Mouse (Mus musculus) midbrain, embryonic 12.5 days (tissue): ENCODE results near the gene Plekhm3. TPM values are rescaled to one million over a fixed set of nuclear protein-coding genes. Genes with fewer than 3 reads are reported as not detected.

ENCODE experiments used
- ATAC-seq: fragments of 200-750 bp; cut with Nextera tagmentation; 2 replicates; pipeline ENCODE4 v1.8.0; 2017; ENCODE audit warnings: low read depth, moderate TSS enrichment, moderate library complexity; ENCODE audit not compliant: low FRiP score
- H3K27ac ChIP-seq: fragments of 300-500 bp; sonication (generic); replicated peaks from 2 replicates; pipeline ENCODE4 v1.5.1; 2016; ENCODE audit warnings: mild to moderate bottlenecking
- H3K27me3 ChIP-seq: fragments of 300-500 bp; sonication (generic); 2 replicates; pipeline ENCODE4 v1.6.1; 2016; ENCODE audit warnings: mild to moderate bottlenecking
- H3K36me3 ChIP-seq: fragments of 300-500 bp; sonication (generic); 2 replicates; pipeline ENCODE4 v1.6.1; 2016
- H3K4me1 ChIP-seq: fragments of 300-500 bp; sonication (generic); 2 replicates; pipeline ENCODE4 v1.6.1; 2016
- H3K4me2 ChIP-seq: fragments of 300-500 bp; sonication (generic); replicated peaks from 2 replicates; pipeline ENCODE4 v1.6.1; 2016; ENCODE audit warnings: mild to moderate bottlenecking, moderate library complexity
- H3K4me3 ChIP-seq: fragments of 300-500 bp; sonication (generic); 2 replicates; pipeline ENCODE4 v1.5.1; 2016; ENCODE audit warnings: mild to moderate bottlenecking
- H3K9ac ChIP-seq: fragments of 300-500 bp; sonication (generic); replicated peaks from 2 replicates; pipeline ENCODE4 v1.6.1; 2016; ENCODE audit warnings: mild to moderate bottlenecking, moderate library complexity
- H3K9me3 ChIP-seq: fragments of 300-500 bp; sonication (generic); 2 replicates; pipeline ENCODE4 v1.6.1; 2016; ENCODE audit warnings: mild to moderate bottlenecking
- WGBS: fragments of 180-500 bp; shearing (Covaris S2); methylation state at CpG from one replicate; pipeline ENCODE4 v1.1.7; 2016; 5-methylcytosine and 5-hydroxymethylcytosine counted together
- polyA plus RNA-seq: library from polyadenylated mRNA; unstranded; fragments of >200 nt; fragmentation: Nextera tagmentation; extraction: Ambion mirVana; gene quantifications from 2 replicates; pipeline ENCODE4 v1.2.1, GENCODE M21; 2016

Plekhm3 gene
- polyA plus RNA-seq, 1 experiment from 2014 or later, result 13.1 TPM

- Histone ChIP-seq H3K9me3 (no peaks in the 10 kb centered on the region), H3K9ac (no peak overlapping the region), H3K4me2 (no peak overlapping the region), H3K4me3 (no peak overlapping the region), H3K36me3 (no peaks in the 10 kb centered on the region; the same call in 1 of the 2 replicates), H3K4me1 (peaks cover 7% of the 10 kb centered on the region; the same call in 1 of the 2 replicates), H3K27me3 (no peaks in the 10 kb centered on the region), H3K27ac (no peak overlapping the region)
- no peak for ATAC-seq
- WGBS, result 90% methylated on average over 15 of the region's 15 CpGs
Observed at GRCm38 (mm10) chr1:64927437-64928274, 29.0 kb downstream of the Plekhm3 start.

GRCm38 (mm10) chr1:64925594-64925993 is 31.0 kb downstream of the Plekhm3 start:
- H3K9me3 ChIP-seq, result no peaks in the 10 kb centered on the region

GRCm38 (mm10) chr1:64924283-64924682 is 32.3 kb downstream of the Plekhm3 start:
- H3K9me3 ChIP-seq, result no peaks in the 10 kb centered on the region
- 79% methylated on average over 12 of the region's 12 CpGs for WGBS
- no peak for ATAC-seq
- peaks cover 7% of the 10 kb centered on the region; the same call in 1 of the 2 replicates for H3K4me1 ChIP-seq
- no peak overlapping the region for H3K27ac ChIP-seq
- 0 out of 2 replicates have a peak, but pooled peaks cover 3% of the 10 kb centered on the region for H3K27me3 ChIP-seq
- no peak overlapping the region for H3K4me3 ChIP-seq
- peaks cover 10% of the 10 kb centered on the region for H3K36me3 ChIP-seq
- H3K4me2 ChIP-seq, result no peak overlapping the region
- H3K9ac ChIP-seq, result no peak overlapping the region

More at GRCm38 (mm10) chr1:64925594-64925993, 31.0 kb downstream of the Plekhm3 start:
- H3K4me2 ChIP-seq, result no peak overlapping the region
- no peak overlapping the region for H3K9ac ChIP-seq
- peaks cover 10% of the 10 kb centered on the region for H3K36me3 ChIP-seq
- H3K27ac ChIP-seq, result no peak overlapping the region
- no peak for ATAC-seq
- peaks cover 7% of the 10 kb centered on the region; the same call in 1 of the 2 replicates for H3K4me1 ChIP-seq
- no peaks in the 10 kb centered on the region for H3K27me3 ChIP-seq
- no peak overlapping the region for H3K4me3 ChIP-seq
- 90% methylated on average over 3 of the region's 3 CpGs for WGBS

GRCm38 (mm10) chr1:64918810-64919528 is 37.7 kb downstream of the Plekhm3 start:
- H3K9me3 ChIP-seq, result no peaks in the 10 kb centered on the region
- 49% methylated on average over 14 of the region's 14 CpGs for WGBS
- no peak overlapping the region for H3K4me2 ChIP-seq
- H3K4me1 ChIP-seq, result peaks cover 31% of the 10 kb centered on the region
- H3K27ac ChIP-seq, result no peak overlapping the region
- H3K4me3 ChIP-seq, result no peak overlapping the region
- peaks cover 10% of the 10 kb centered on the region for H3K36me3 ChIP-seq
- no peak for ATAC-seq
- no peak overlapping the region for H3K9ac ChIP-seq
- H3K27me3 ChIP-seq, result peaks cover 32% of the 10 kb centered on the region

- ATAC-seq, result no peak
- Histone ChIP-seq H3K4me3 (no peak overlapping the region), H3K9me3 (no peaks in the 10 kb centered on the region), H3K4me1 (peaks cover 31% of the 10 kb centered on the region), H3K4me2 (no peak overlapping the region), H3K9ac (no peak overlapping the region), H3K27me3 (peaks cover 32% of the 10 kb centered on the region), H3K27ac (no peak overlapping the region), H3K36me3 (peaks cover 10% of the 10 kb centered on the region)
- WGBS, result 75% methylated on average over 7 of the region's 7 CpGs
Observed at GRCm38 (mm10) chr1:64917966-64918365, 38.7 kb downstream of the Plekhm3 start.

GRCm38 (mm10) chr1:64916884-64917507 is 39.6 kb downstream of the Plekhm3 start:
- Histone ChIP-seq H3K27me3 (peaks cover 32% of the 10 kb centered on the region), H3K4me3 (no peak overlapping the region), H3K27ac (no peak overlapping the region), H3K9ac (no peak overlapping the region), H3K9me3 (no peaks in the 10 kb centered on the region), H3K4me1 (peaks cover 31% of the 10 kb centered on the region), H3K4me2 (0 out of 2 replicates have a peak overlapping the region, but pooled peaks have one; percentile 2), H3K36me3 (peaks cover 8% of the 10 kb centered on the region)
- ATAC-seq, result peak; percentile 65; the same call in 1 of the 2 replicates
- 7% methylated on average over 5 of the region's 5 CpGs for WGBS

- H3K27me3 ChIP-seq, result peaks cover 30% of the 10 kb centered on the region
- no peak overlapping the region for H3K4me3 ChIP-seq
- H3K4me1 ChIP-seq, result peaks cover 31% of the 10 kb centered on the region
- H3K9me3 ChIP-seq, result no peaks in the 10 kb centered on the region
- H3K27ac ChIP-seq, result no peak overlapping the region
- H3K36me3 ChIP-seq, result no peaks in the 10 kb centered on the region
- 90% methylated on average over 3 of the region's 3 CpGs for WGBS
- no peak for ATAC-seq
- no peak overlapping the region for H3K4me2 ChIP-seq
- H3K9ac ChIP-seq, result no peak overlapping the region
Observed at GRCm38 (mm10) chr1:64914356-64914755, 42.3 kb downstream of the Plekhm3 start.

- Histone ChIP-seq H3K4me3 (no peak overlapping the region), H3K4me1 (no peaks in the 10 kb centered on the region), H3K27me3 (no peaks in the 10 kb centered on the region), H3K36me3 (no peaks in the 10 kb centered on the region), H3K27ac (no peak overlapping the region), H3K9me3 (no peaks in the 10 kb centered on the region), H3K9ac (no peak overlapping the region), H3K4me2 (no peak overlapping the region)
- ATAC-seq, result no peak
- 87% methylated on average over 2 of the region's 2 CpGs for WGBS
Observed at GRCm38 (mm10) chr1:64907740-64908139, 48.9 kb downstream of the Plekhm3 start.

- Histone ChIP-seq H3K4me2 (no peak overlapping the region), H3K9me3 (no peaks in the 10 kb centered on the region), H3K36me3 (no peaks in the 10 kb centered on the region), H3K27me3 (no peaks in the 10 kb centered on the region), H3K4me1 (no peaks in the 10 kb centered on the region), H3K4me3 (no peak overlapping the region), H3K27ac (no peak overlapping the region), H3K9ac (no peak overlapping the region)
- WGBS, result 79% methylated on average over 1 of the region's 1 CpGs
- no peak for ATAC-seq
Observed at GRCm38 (mm10) chr1:64906226-64906625, 50.4 kb downstream of the Plekhm3 start.

- Histone ChIP-seq H3K4me3 (no peak overlapping the region), H3K27ac (no peak overlapping the region), H3K4me1 (no peaks in the 10 kb centered on the region), H3K9me3 (no peaks in the 10 kb centered on the region), H3K27me3 (no peaks in the 10 kb centered on the region), H3K9ac (no peak overlapping the region), H3K4me2 (no peak overlapping the region), H3K36me3 (no peaks in the 10 kb centered on the region)
- ATAC-seq, result no peak
- WGBS, result 77% methylated on average over 4 of the region's 4 CpGs
Observed at GRCm38 (mm10) chr1:64903415-64903814, 53.2 kb downstream of the Plekhm3 start.

GRCm38 (mm10) chr1:64902804-64903203 is 53.8 kb downstream of the Plekhm3 start:
- no peak for ATAC-seq
- Histone ChIP-seq H3K4me2 (no peak overlapping the region), H3K9me3 (no peaks in the 10 kb centered on the region), H3K9ac (no peak overlapping the region), H3K27ac (no peak overlapping the region), H3K27me3 (no peaks in the 10 kb centered on the region), H3K4me3 (no peak overlapping the region), H3K36me3 (no peaks in the 10 kb centered on the region), H3K4me1 (no peaks in the 10 kb centered on the region)
- WGBS, result 83% methylated on average over 2 of the region's 2 CpGs

- ATAC-seq, result no peak
- 90% methylated on average over 3 of the region's 3 CpGs for WGBS
- Histone ChIP-seq H3K4me2 (no peak overlapping the region), H3K4me1 (no peaks in the 10 kb centered on the region), H3K4me3 (no peak overlapping the region), H3K36me3 (no peaks in the 10 kb centered on the region), H3K27ac (no peak overlapping the region), H3K27me3 (no peaks in the 10 kb centered on the region), H3K9me3 (no peaks in the 10 kb centered on the region), H3K9ac (no peak overlapping the region)
Observed at GRCm38 (mm10) chr1:64899763-64900162, 56.9 kb downstream of the Plekhm3 start.
